Mouse (Mus musculus): ENCODE results near the gene Kcnip4. TPM values are rescaled to one million over a fixed set of nuclear protein-coding genes. Genes with fewer than 3 reads are reported as not detected.
A peak's percentile ranks its signal among the peaks of the same experiment; 100 is the strongest.

Gene Kcnip4
- polyA plus RNA-seq, 1 experiment: 0.06 TPM

DNA sequence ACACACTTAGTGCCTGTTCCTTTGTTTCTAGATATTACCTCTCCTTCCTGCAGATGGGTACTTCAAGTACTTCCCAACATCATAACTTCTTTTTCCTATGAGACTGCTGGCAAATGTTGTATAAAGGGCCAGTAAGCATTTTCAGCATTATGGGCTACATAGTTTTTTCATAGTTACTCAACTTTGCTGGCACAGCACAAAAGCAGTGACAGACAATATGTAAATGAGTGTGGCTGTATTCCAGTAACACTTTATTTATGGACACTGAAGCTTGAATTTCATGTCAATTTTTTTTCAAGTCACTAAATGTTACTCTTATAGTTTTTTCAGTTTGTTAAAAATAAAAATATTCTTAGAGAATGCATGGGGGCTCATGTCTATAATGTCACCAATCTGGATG is 105.0 kb downstream of the Kcnip4 start:
- no peak overlapping the region for H3ac ChIP-seq (ENCODE audit: control insufficient read depth, insufficient read length)
- H3K4me2 ChIP-seq (ENCODE audit: low read depth): no peak overlapping the region
- TF ChIP-seq POLR2AphosphoS2 (IDR thresholded peaks at IDR 0.05; ENCODE audit: insufficient read length, low read depth): no peak
- TF ChIP-seq CEBPB (IDR thresholded peaks at IDR 0.05; ENCODE audit: insufficient read depth, poor library complexity, severe bottlenecking): no peak
- TF ChIP-seq MYOD1 (IDR thresholded peaks at IDR 0.05; ENCODE audit: control insufficient read depth in 1 of 3, insufficient read length in 2 of 3, low read depth in 2 of 3): no peak
- no peak for TF ChIP-seq USF1 (IDR thresholded peaks at IDR 0.05; ENCODE audit: low read depth)
- no peak for TF ChIP-seq MYOG (IDR thresholded peaks at IDR 0.05; ENCODE audit: control insufficient read depth in 1 of 3, insufficient read depth in 1 of 3, insufficient read length in 2 of 3, low read depth in 2 of 3)
- no peak for TF ChIP-seq REST (IDR thresholded peaks at IDR 0.05; ENCODE audit: insufficient read depth, insufficient read length)
- TF ChIP-seq POLR2A (IDR thresholded peaks at IDR 0.05; ENCODE audit: insufficient read length, low read depth): no peak
- TF ChIP-seq TCF3 (IDR thresholded peaks at IDR 0.05; ENCODE audit: insufficient read length, low read depth): no peak
- no peak overlapping the region for H3K4me3 ChIP-seq
- no peaks in the 10 kb centered on the region for H3K36me3 ChIP-seq (ENCODE audit: control insufficient read depth, insufficient read depth)
- no peaks in the 10 kb centered on the region for H3K27me3 ChIP-seq (ENCODE audit: control insufficient read depth, insufficient read depth, insufficient read length)
- no peaks in the 10 kb centered on the region for H3K79me2 ChIP-seq (ENCODE audit: control insufficient read depth, insufficient read depth)

DNA sequence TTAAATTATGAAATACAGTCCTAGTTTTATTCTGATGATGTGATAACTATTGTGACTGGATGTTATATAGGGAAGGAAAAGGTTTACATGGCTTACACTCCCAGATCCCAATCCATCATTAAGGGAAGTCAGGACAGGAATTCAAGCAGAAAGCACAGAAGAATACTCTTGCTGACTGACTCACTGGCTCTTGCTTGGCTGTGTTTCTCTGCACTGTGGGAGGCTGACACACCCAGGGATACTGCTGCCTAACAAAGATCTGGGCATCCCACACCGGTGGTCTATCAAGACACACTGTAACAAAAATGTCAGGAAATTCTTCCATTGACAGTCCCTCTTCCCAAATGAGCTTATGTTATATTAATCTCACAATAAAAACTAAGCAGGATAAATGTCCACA is 116.4 kb downstream of the Kcnip4 start:
- Histone ChIP-seq H3K27me3 (ENCODE audit: control insufficient read depth, insufficient read depth, insufficient read length) (no peaks in the 10 kb centered on the region), H3K36me3 (ENCODE audit: control insufficient read depth, insufficient read depth) (no peaks in the 10 kb centered on the region)
- no peak for TF ChIP-seq MYOG (IDR thresholded peaks at IDR 0.05; ENCODE audit: control insufficient read depth in 1 of 3, insufficient read depth in 1 of 3, insufficient read length in 2 of 3, low read depth in 2 of 3)
- TF ChIP-seq MYOD1 (IDR thresholded peaks at IDR 0.05; ENCODE audit: control insufficient read depth in 1 of 3, insufficient read length in 2 of 3, low read depth in 2 of 3): no peak
- TF ChIP-seq MAX (IDR thresholded peaks at IDR 0.05; ENCODE audit: low read depth): no peak
- no peak for TF ChIP-seq E2F4 (IDR thresholded peaks at IDR 0.05; ENCODE audit: insufficient read depth)
- TF ChIP-seq POLR2AphosphoS2 (IDR thresholded peaks at IDR 0.05; ENCODE audit: insufficient read length, low read depth): no peak
- TF ChIP-seq SRF (IDR thresholded peaks at IDR 0.05; ENCODE audit: control insufficient read depth, insufficient read length, low read depth): no peak
- TF ChIP-seq REST (IDR thresholded peaks at IDR 0.05; ENCODE audit: insufficient read depth, insufficient read length): no peak

GRCm38 (mm10) chr5:49370543-49371076 is 154.1 kb downstream of the Kcnip4 start:
- TF ChIP-seq TCF12 (IDR thresholded peaks at IDR 0.05; ENCODE audit: insufficient read depth, poor library complexity, severe bottlenecking) (no peak), REST (IDR thresholded peaks at IDR 0.05; ENCODE audit: insufficient read depth, insufficient read length) (no peak), E2F4 (IDR thresholded peaks at IDR 0.05; ENCODE audit: insufficient read depth) (no peak), TCF3 (IDR thresholded peaks at IDR 0.05; ENCODE audit: insufficient read length, low read depth) (no peak)
- Histone ChIP-seq H3K36me3 (ENCODE audit: control insufficient read depth, insufficient read depth) (no peaks in the 10 kb centered on the region), H3K4me2 (ENCODE audit: low read depth) (no peak overlapping the region), H3K79me2 (ENCODE audit: control insufficient read depth, insufficient read depth) (no peaks in the 10 kb centered on the region), H3K27me3 (ENCODE audit: control insufficient read depth, insufficient read depth, insufficient read length) (no peaks in the 10 kb centered on the region), H3K4me3 (no peak overlapping the region), H3ac (ENCODE audit: control insufficient read depth, insufficient read length) (no peak overlapping the region)

More for the DNA sequence above, 116.4 kb downstream of the Kcnip4 start:
- Histone ChIP-seq H3K4me3 (no peak overlapping the region), H3ac (ENCODE audit: control insufficient read depth, insufficient read length) (no peak overlapping the region), H3K4me2 (ENCODE audit: low read depth) (peak overlapping the region; percentile 48), H3K79me2 (ENCODE audit: control insufficient read depth, insufficient read depth) (no peaks in the 10 kb centered on the region)

- Histone ChIP-seq H3K4me2 (ENCODE audit: low read depth) (peak overlapping the region; percentile 35), H3K4me3 (no peak overlapping the region), H3K79me2 (ENCODE audit: control insufficient read depth, insufficient read depth) (no peaks in the 10 kb centered on the region), H3ac (ENCODE audit: control insufficient read depth, insufficient read length) (no peak overlapping the region), H3K27me3 (ENCODE audit: control insufficient read depth, insufficient read depth, insufficient read length) (no peaks in the 10 kb centered on the region), H3K36me3 (ENCODE audit: control insufficient read depth, insufficient read depth) (no peaks in the 10 kb centered on the region)
- TF ChIP-seq POLR2A (IDR thresholded peaks at IDR 0.05; ENCODE audit: insufficient read length, low read depth): no peak
- TF ChIP-seq MYOG (IDR thresholded peaks at IDR 0.05; ENCODE audit: control insufficient read depth in 1 of 3, insufficient read depth in 1 of 3, insufficient read length in 2 of 3, low read depth in 2 of 3): no peak
- TF ChIP-seq MAX (IDR thresholded peaks at IDR 0.05; ENCODE audit: low read depth): no peak
- no peak for TF ChIP-seq MYOD1 (IDR thresholded peaks at IDR 0.05; ENCODE audit: control insufficient read depth in 1 of 3, insufficient read length in 2 of 3, low read depth in 2 of 3)
- TF ChIP-seq E2F4 (IDR thresholded peaks at IDR 0.05; ENCODE audit: insufficient read depth): no peak
- no peak for TF ChIP-seq TCF12 (IDR thresholded peaks at IDR 0.05; ENCODE audit: insufficient read depth, poor library complexity, severe bottlenecking)
- TF ChIP-seq USF1 (IDR thresholded peaks at IDR 0.05; ENCODE audit: low read depth): no peak
- TF ChIP-seq POLR2AphosphoS2 (IDR thresholded peaks at IDR 0.05; ENCODE audit: insufficient read length, low read depth): no peak
- no peak for TF ChIP-seq CEBPB (IDR thresholded peaks at IDR 0.05; ENCODE audit: insufficient read depth, poor library complexity, severe bottlenecking)
- no peak for TF ChIP-seq TCF3 (IDR thresholded peaks at IDR 0.05; ENCODE audit: insufficient read length, low read depth)
- TF ChIP-seq SRF (IDR thresholded peaks at IDR 0.05; ENCODE audit: control insufficient read depth, insufficient read length, low read depth): no peak
- no peak for TF ChIP-seq REST (IDR thresholded peaks at IDR 0.05; ENCODE audit: insufficient read depth, insufficient read length)
Measured at GRCm38 (mm10) chr5:49368636-49369423, 155.9 kb downstream of the Kcnip4 start.

DNA sequence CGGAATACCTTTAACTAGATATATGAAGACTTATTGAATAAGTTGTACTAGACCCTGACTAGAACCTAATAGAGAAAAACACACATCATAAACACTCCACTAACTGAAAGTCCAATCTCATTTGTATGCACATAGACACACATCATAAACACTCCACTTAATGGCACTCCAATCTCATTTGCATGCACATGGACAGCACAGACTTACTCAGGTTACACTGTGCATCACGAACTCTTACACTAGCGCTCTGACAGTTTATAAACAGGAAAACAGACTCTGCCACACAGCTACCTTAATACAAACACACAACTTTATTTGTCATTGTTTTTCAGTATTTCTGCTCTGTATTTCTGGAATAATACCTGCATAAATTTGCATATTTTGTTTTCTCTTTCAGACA is 168.3 kb downstream of the Kcnip4 start:
- TF ChIP-seq MAX (IDR thresholded peaks at IDR 0.05; ENCODE audit: low read depth) (no peak), CEBPB (IDR thresholded peaks at IDR 0.05; ENCODE audit: insufficient read depth, poor library complexity, severe bottlenecking) (no peak), MYOD1 (IDR thresholded peaks at IDR 0.05; ENCODE audit: control insufficient read depth in 1 of 3, insufficient read length in 2 of 3, low read depth in 2 of 3) (no peak), POLR2A (IDR thresholded peaks at IDR 0.05; ENCODE audit: insufficient read length, low read depth) (no peak), E2F4 (IDR thresholded peaks at IDR 0.05; ENCODE audit: insufficient read depth) (no peak), MYOG (IDR thresholded peaks at IDR 0.05; ENCODE audit: control insufficient read depth in 1 of 3, insufficient read depth in 1 of 3, insufficient read length in 2 of 3, low read depth in 2 of 3) (no peak), POLR2AphosphoS2 (IDR thresholded peaks at IDR 0.05; ENCODE audit: insufficient read length, low read depth) (no peak), TCF3 (IDR thresholded peaks at IDR 0.05; ENCODE audit: insufficient read length, low read depth) (no peak), TCF12 (IDR thresholded peaks at IDR 0.05; ENCODE audit: insufficient read depth, poor library complexity, severe bottlenecking) (no peak), SRF (IDR thresholded peaks at IDR 0.05; ENCODE audit: control insufficient read depth, insufficient read length, low read depth) (no peak), USF1 (IDR thresholded peaks at IDR 0.05; ENCODE audit: low read depth) (no peak), REST (IDR thresholded peaks at IDR 0.05; ENCODE audit: insufficient read depth, insufficient read length) (no peak)
- Histone ChIP-seq H3K4me2 (ENCODE audit: low read depth) (no peak overlapping the region), H3K4me3 (no peak overlapping the region), H3ac (ENCODE audit: control insufficient read depth, insufficient read length) (no peak overlapping the region), H3K79me2 (ENCODE audit: control insufficient read depth, insufficient read depth) (no peaks in the 10 kb centered on the region), H3K36me3 (ENCODE audit: control insufficient read depth, insufficient read depth) (no peaks in the 10 kb centered on the region), H3K27me3 (ENCODE audit: control insufficient read depth, insufficient read depth, insufficient read length) (no peaks in the 10 kb centered on the region)

Data from myocyte (in vitro differentiated cells).